Mouse (Mus musculus) brain, embryonic 14.5 days (tissue): ENCODE data around the gene Gm13199. TPM values are rescaled to one million over a fixed set of nuclear protein-coding genes. Genes with fewer than 3 reads are reported as not detected.

ENCODE experiments used
- DNase-seq: peaks from one replicate; pipeline ENCODE4 v3.0.0-alpha.2; 2011; ENCODE audit warnings: low read depth
- CTCF ChIP-seq: fragments of 200-500 bp; IDR thresholded peaks from 2 replicates; pipeline ENCODE4 v1.5.1; 2012; ENCODE audit warnings: inconsistent platforms, mild to moderate bottlenecking, moderate library complexity, borderline replicate concordance; ENCODE audit not compliant: insufficient read depth, insufficient read length; ENCODE audit errors: extremely low read depth
- POLR2A ChIP-seq: fragments of 200-500 bp; IDR thresholded peaks from 2 replicates; pipeline ENCODE4 v1.6.1; 2012; ENCODE audit warnings: mild to moderate bottlenecking, inconsistent platforms, borderline replicate concordance; ENCODE audit not compliant: poor library complexity, insufficient read depth, insufficient read length, severe bottlenecking; ENCODE audit errors: extremely low read depth
- polyA plus RNA-seq: library from polyadenylated mRNA; depleted of rRNA; stranded (reverse); fragments of >200 nt; gene quantifications from 2 replicates; pipeline ENCODE4 v1.2.3, GENCODE M21; 2012; rRNA removed

The Gm13199 gene
- polyA plus RNA-seq, 1 experiment: 6.2 TPM

DNA sequence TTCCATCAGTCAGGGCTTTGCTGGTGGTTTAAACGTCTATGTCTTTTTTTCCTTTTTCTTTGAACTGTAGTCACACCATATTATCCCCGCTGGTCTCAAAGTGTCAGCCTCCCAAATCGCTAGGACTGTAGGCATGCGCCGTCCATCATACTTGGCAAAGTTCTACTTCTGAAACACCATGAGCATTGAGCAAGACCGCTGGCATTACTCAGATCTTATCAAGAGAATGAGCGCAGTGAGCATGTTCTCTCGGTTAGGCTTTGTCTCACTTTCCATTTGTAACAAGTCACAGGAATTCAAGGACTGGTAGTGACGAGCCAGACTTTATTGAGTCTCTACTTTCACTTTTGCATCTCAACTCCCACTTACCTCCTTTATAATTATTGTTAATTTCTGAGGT is 11.6 kb downstream of the Gm13199 start:
- TF ChIP-seq CTCF (no peak), POLR2A (no peak)
- no peak for DNase-seq

DNA sequence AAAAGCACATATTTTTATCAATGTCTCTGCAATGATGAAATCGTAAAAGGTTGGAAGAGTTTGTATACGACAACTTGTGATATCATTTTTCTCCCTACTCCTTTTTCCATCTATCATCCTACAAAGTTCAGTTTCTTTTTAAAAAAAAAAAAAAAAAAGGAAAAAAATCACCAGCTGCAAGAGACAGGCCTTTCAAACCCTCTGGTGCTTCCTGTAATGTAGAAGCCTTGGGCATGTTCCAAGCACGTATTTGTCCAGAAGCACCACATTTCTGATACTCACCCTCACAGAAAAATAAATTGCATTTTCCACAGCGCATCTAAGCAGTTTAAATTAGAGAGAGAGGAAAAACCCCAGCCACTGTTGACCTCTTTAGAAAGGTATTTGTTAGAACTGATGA is 16.9 kb downstream of the Gm13199 start:
- DNase-seq: peak; percentile 14
- TF ChIP-seq POLR2A: no peak
- TF ChIP-seq CTCF: no peak

DNA sequence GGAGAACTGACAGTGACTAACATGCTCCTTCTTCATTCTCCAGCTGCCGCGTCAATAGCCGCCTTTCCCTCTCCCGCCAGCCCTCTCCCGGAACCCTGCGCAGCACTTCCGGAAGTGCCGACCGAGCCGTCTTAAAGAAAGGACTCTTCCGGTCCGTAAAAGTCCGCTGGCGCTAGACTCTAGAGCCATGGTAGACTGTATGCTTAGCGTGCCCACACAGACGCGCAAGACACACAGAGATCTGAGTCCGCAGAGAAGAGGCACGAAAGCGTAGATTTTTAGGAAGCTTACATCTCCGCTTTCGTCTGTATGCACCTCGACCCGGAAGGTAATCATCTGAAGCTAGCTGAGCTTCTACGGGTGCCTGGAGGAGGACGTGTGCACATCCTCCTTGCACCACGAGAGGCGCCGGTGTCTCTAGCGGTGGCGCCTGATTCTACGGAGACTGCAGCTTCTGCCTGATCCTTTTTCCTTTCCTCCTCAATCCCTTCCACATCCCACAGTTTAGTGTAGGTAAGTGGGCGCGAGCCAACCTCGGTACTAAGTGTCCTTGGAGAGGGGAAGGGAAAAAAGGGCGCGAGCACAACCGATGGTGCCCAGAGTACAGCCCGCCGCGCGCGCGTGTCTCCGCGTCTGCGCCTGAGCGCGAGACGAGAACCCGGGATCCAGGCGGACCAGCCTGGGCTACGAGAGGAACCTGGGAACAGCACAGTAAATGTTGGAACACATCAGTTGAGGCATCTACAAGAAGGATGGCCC is 17.7 kb downstream of the Gm13199 start, which contains the start of the genes Nudt5 and Cdc123:
Gene Nudt5, plus strand, starts transcription at position 147 of the 759 bp plus-strand sequence.
Gene Cdc123, minus strand, starts transcription at position 292 of the 759 bp plus-strand sequence.
- peak; percentile 99 for DNase-seq
- peak; percentile 89 for TF ChIP-seq CTCF
- TF ChIP-seq POLR2A: peak; percentile 52; the same call in 1 of the 2 replicates

DNA sequence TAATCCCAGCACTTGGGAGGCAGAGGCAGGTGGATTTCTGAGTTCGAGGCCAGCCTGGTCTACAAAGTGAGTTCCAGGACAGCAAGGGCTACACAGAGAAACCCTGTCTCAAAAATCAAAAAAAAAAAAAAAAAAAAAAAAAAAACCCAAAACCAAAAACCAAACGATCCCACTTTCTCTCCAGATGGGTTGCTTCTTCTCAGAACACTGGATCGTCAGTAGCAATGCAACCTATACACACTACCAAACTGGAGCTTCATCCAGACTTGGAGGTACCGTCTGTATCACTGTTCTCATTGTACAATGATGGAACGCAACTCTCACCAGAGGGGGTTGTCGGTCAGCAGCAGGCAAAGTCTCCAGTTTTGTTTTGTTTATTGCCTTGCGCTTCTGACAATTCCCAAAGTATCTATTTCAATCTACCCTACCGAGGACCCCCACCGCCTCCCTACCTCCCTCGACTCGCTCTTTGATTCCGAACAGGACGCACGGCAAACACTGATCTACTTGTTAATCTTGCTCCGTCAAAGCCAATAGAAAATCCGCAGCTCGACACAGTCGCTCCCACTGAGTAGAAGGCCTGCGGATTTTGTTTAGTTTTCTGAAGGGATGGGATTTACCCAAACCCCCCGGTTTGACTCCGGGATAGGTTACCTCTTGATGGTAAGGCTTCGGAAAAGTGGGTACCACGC is 18.4 kb downstream of the Gm13199 start:
- DNase-seq: no peak
- no peak for TF ChIP-seq CTCF
- TF ChIP-seq POLR2A: no peak

DNA sequence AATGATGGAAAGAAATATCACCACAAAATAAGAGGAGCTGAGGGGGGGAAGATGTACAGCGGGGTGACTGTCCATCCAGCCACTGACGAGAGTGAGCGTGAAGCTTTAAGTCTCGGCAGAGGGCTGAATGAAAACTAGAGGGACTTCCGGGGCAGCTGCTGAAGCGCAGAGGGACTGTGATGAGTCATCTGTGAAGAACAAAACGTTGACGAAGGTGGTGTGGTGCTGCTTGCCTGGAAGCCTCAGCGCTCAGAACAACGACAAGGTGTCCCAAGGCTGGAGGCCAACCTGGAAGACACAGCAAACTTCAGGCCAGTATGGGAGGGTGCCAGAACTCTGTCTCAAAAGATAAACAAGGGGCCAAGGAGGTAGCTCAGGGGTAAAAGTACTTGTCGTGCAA is 21.9 kb downstream of the Gm13199 start:
- TF ChIP-seq POLR2A (no peak), CTCF (no peak)
- DNase-seq: no peak

DNA sequence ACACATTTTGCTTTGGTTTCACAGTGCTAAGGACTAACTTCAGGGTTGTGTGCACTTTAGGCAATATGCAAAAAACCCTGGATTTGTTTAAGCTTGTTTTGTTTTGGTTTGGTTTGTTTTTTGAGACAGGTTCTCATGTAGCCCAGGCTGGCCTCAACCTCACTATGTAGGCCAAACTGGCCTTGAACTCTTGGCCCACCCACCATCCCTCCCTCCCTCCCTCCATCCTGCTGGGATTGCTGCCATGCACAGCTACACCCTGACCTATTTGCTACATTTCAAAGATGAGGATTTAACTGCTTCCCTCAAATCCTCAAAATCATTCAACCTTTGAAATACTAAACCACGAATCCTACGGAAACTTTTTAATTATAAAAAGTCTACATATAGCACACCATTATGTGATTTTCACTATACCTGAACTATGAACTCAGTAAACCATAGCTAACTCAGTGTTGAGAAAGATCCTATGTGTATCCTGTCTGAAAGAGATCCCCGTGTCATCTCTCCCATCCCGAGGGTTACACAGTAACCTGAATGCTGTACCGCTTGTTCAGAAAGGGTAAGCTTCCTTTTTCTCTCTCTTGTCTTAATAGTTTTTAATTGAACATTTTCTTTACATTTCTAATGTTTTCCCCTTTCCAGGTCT is 37.3 kb downstream of the Gm13199 start:
- no peak for DNase-seq
- TF ChIP-seq CTCF (no peak), POLR2A (no peak)

DNA sequence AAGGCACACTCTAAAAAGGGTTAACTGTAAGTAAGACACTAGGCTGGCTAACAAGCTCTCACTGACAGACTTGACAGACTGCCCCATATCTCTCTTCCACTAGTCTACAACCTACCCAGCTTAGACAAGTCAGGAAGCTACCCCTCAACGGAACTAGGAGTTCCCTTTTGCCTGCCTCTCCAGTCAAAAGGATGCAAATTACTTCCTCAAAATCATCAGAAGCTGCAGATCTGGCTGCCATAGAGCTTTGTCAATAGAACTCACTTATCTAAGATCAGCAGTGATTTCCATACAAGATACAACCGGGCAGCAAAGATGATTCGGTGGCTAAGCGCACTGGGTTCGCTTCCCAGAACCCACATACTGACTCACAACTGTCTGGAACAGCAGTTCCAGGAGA is 38.0 kb downstream of the Gm13199 start:
- no peak for DNase-seq
- TF ChIP-seq POLR2A (no peak), CTCF (no peak)

DNA sequence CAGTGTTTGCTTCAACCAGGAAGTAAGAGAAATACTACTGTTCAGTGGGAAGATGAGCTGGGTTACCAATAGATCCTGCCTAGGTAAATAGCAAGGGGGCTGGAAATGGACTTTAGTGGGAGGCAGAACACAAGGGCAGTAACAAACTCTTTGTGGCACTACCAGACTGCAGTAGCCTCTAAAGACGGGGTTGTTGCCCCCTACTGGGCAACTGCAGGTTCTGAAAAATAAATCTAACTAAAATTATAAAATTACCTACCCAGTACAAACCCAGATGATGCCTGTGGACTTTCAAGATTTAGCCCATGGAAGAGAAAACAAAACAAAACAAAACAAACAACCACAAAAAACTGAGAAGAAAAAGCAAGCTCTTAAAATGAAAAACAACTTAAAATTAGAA is 38.5 kb downstream of the Gm13199 start:
- DNase-seq: peak; percentile 43
- TF ChIP-seq CTCF: peak; percentile 50; the same call in 1 of the 2 replicates
- TF ChIP-seq POLR2A: no peak

DNA sequence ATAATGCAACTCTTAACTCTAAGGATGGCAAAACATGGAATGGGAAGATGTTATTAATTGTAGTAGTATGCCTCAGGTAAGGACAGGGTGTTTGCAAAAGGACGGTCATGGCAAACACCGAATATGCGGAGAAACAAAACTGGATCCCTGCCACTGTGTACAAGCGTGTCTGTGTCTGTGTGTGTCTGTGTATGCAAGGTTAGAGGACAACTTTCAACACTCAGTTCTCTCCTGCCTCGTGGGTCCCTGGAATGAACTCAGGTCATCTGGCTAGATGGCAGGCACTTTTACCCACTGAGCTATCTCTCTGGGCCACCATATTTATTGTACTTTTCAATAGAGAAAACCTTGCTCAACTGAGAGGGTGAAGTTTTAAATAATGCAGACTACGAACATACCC is 40.3 kb downstream of the Gm13199 start:
- no peak for TF ChIP-seq CTCF
- no peak for TF ChIP-seq POLR2A
- DNase-seq: no peak

DNA sequence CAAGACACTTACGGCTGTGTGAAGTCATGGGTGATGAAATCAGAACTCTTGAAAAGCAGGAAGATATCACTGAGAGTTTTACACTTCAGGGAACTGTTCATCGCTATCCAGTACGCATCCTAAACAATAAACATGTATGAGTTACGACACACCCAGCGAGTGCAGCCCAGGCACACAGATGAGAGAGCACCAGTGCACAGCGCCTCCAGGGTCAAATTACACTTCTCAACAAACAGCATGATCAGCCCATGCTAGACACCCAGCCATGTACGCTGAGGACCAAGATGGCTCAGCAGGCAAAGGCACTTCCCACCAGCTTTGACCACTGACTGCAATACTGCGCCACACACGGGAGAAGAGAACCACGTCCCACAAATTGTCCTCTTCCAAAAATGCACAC is 41.5 kb downstream of the Gm13199 start:
- DNase-seq: no peak
- no peak for TF ChIP-seq POLR2A
- TF ChIP-seq CTCF: no peak

Other genes starting within 250 kb of the Gm13199 start
- 5.2 and 7.3 TPM in 2 replicates for gene Camk1d, start 148.4 kb downstream of the Gm13199 start, polyA plus RNA-seq
- 16.6 and 19.4 TPM in 2 replicates for gene Nudt5, start 17.9 kb downstream of the Gm13199 start, polyA plus RNA-seq
- gene Cdc123, start 17.8 kb downstream of the Gm13199 start, polyA plus RNA-seq: 151 and 186 TPM in 2 replicates
- gene Sec61a2, start 32.5 kb upstream of the Gm13199 start, polyA plus RNA-seq: 156 and 186 TPM in 2 replicates
- gene Dhtkd1, start 79.9 kb upstream of the Gm13199 start, polyA plus RNA-seq: 9.4 and 16.8 TPM in 2 replicates
- gene Upf2, start 88.5 kb upstream of the Gm13199 start, polyA plus RNA-seq: 8.9 and 16.6 TPM in 2 replicates